Mouse (Mus musculus) kidney, embryonic 14.5 days (tissue): ENCODE data around the gene N4bp3. TPM values are rescaled to one million over a fixed set of nuclear protein-coding genes. Genes with fewer than 3 reads are reported as not detected.

Experiments
- ATAC-seq: fragments of 200-750 bp; cut with Nextera tagmentation; 2 replicates; pipeline ENCODE4 v1.8.0; 2017; ENCODE audit warnings: moderate number of reproducible peaks, mild to moderate bottlenecking, moderate TSS enrichment, moderate library complexity; ENCODE audit not compliant: low FRiP score, low TSS enrichment
- H3K27ac ChIP-seq: fragments of 300-500 bp; sonication (generic); 2 replicates; pipeline ENCODE4 v1.5.1; 2014; ENCODE audit warnings: low read depth, mild to moderate bottlenecking, low read length, moderate library complexity, mixed read lengths
- H3K27me3 ChIP-seq: fragments of 300-500 bp; sonication (generic); 2 replicates; pipeline ENCODE4 v1.6.1; 2014; ENCODE audit warnings: mild to moderate bottlenecking, low read length; ENCODE audit not compliant: control insufficient read depth, insufficient read depth
- H3K36me3 ChIP-seq: fragments of 300-500 bp; sonication (generic); 2 replicates; pipeline ENCODE4 v1.6.1; 2014; ENCODE audit warnings: low read length, mixed read lengths; ENCODE audit not compliant: control insufficient read depth, insufficient read depth
- H3K4me1 ChIP-seq: fragments of 300-500 bp; sonication (generic); 2 replicates; pipeline ENCODE4 v1.6.1; 2014; ENCODE audit warnings: low read length, mixed read lengths; ENCODE audit not compliant: control insufficient read depth, insufficient read depth
- H3K4me2 ChIP-seq: fragments of 300-500 bp; sonication (generic); replicated peaks from 2 replicates; pipeline ENCODE4 v1.6.1; 2014; ENCODE audit warnings: low read depth, mild to moderate bottlenecking, low read length
- H3K4me3 ChIP-seq: fragments of 300-500 bp; sonication (generic); 2 replicates; pipeline ENCODE4 v1.5.1; 2014; ENCODE audit warnings: mild to moderate bottlenecking, low read length
- H3K9ac ChIP-seq: fragments of 300-500 bp; sonication (generic); 2 replicates; pipeline ENCODE4 v1.6.1; 2014; ENCODE audit warnings: low read depth, mild to moderate bottlenecking, low read length, moderate library complexity
- H3K9me3 ChIP-seq: fragments of 300-500 bp; sonication (generic); 2 replicates; pipeline ENCODE4 v1.6.1; 2016; ENCODE audit warnings: low read length; ENCODE audit not compliant: control insufficient read depth
- WGBS: fragments of 180-500 bp; shearing (Covaris S2); extraction: QIAGEN DNeasy Blood & Tissue Kit; methylation state at CpG from one replicate; pipeline ENCODE4 v1.1.7; 2014; 5-methylcytosine and 5-hydroxymethylcytosine counted together
- polyA plus RNA-seq: library from polyadenylated mRNA; unstranded; fragments of >200 nt; fragmentation: Nextera tagmentation; extraction: Ambion mirVana; gene quantifications from 2 replicates; pipeline ENCODE4 v1.2.1, GENCODE M21; 2014

N4bp3 gene
- polyA plus RNA-seq, 1 experiment from 2014 or later: 22.6 TPM

- Histone ChIP-seq H3K36me3 (peaks cover 36% of the 10 kb centered on the region), H3K9me3 (no peaks in the 10 kb centered on the region), H3K4me2 (no peak overlapping the region), H3K4me1 (0 out of 2 replicates have a peak, but pooled peaks cover 5% of the 10 kb centered on the region), H3K27ac (no peak overlapping the region), H3K9ac (no peak overlapping the region), H3K4me3 (no peak overlapping the region), H3K27me3 (no peaks in the 10 kb centered on the region)
- 79% methylated on average over 15 of the region's 15 CpGs for WGBS
- no peak for ATAC-seq
Measured at GRCm38 (mm10) chr11:51629651-51630314, 20.9 kb downstream of the N4bp3 start.

DNA sequence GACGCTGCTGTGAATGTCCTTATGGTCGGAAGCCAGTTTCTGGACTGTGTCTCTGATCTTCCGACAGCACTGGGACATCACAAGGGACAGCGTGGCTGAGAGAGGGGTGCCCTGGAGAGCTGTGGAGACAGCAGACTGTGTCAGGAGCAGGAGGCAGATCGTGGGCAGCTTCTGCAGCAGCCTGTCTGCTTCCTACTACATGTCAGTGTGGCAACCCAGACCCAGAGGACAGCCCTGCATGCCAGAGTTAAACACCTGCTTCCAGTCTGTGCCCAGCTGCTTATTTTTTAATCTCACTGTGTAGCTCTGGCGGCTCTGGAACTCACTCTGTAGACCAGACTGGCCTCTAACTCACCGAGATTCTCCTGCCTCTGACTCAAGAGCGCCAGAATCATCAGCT is 22.7 kb downstream of the N4bp3 start:
- no peak overlapping the region for H3K4me3 ChIP-seq
- 0 out of 2 replicates have a peak, but pooled peaks cover 5% of the 10 kb centered on the region for H3K4me1 ChIP-seq
- H3K9ac ChIP-seq: no peak overlapping the region
- no peaks in the 10 kb centered on the region for H3K27me3 ChIP-seq
- no peak for ATAC-seq
- H3K27ac ChIP-seq: no peak overlapping the region
- no peaks in the 10 kb centered on the region for H3K9me3 ChIP-seq
- no peak overlapping the region for H3K4me2 ChIP-seq
- peaks cover 54% of the 10 kb centered on the region for H3K36me3 ChIP-seq
- 88% methylated on average over 8 of the region's 8 CpGs for WGBS

- Histone ChIP-seq H3K4me1 (0 out of 2 replicates have a peak, but pooled peaks cover 3% of the 10 kb centered on the region), H3K9ac (no peak overlapping the region), H3K27me3 (no peaks in the 10 kb centered on the region), H3K36me3 (peaks cover 59% of the 10 kb centered on the region), H3K9me3 (no peaks in the 10 kb centered on the region), H3K4me2 (no peak overlapping the region), H3K27ac (no peak overlapping the region), H3K4me3 (no peak overlapping the region)
- WGBS: 91% methylated on average over 9 of the region's 9 CpGs
- ATAC-seq: no peak
Measured at GRCm38 (mm10) chr11:51627425-51627824, 23.2 kb downstream of the N4bp3 start.

DNA sequence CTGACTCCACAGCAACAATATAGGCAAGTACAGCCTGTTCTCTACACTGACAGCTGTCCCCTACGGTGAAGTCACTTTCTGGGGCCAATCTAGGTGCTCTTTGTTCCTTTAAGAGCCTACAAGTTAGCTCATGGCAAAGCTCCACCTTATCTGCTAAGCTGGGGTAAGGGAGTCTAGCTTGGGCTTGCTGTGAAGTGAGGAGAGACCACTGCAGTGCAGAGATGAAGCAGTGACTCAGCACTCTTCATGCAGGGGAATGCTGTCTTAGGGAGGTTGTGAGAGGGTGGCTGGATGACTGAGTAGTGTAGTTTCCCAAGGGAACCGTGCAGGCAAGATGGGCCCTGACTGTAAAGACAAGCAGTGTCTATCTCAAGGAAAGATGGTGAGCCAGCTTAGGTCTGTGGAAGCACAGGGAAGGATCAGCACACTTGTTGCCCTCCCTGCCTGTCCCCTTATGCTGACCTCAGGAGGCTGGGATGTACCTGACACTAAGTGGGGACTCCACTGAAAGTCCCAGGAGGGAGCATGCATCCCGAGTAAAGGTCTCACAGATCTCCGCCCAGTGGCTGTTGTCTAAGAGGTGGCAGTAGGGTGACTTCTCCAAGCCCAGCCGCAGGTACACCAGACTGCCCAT is 25.3 kb downstream of the N4bp3 start:
- no peak overlapping the region for H3K4me3 ChIP-seq
- no peak for ATAC-seq
- H3K27ac ChIP-seq: no peak overlapping the region
- no peak overlapping the region for H3K4me2 ChIP-seq
- no peaks in the 10 kb centered on the region for H3K27me3 ChIP-seq
- no peak overlapping the region for H3K9ac ChIP-seq
- no peaks in the 10 kb centered on the region for H3K9me3 ChIP-seq
- peaks cover 9% of the 10 kb centered on the region for H3K4me1 ChIP-seq
- peaks cover 64% of the 10 kb centered on the region for H3K36me3 ChIP-seq
- WGBS: 78% methylated on average over 5 of the region's 5 CpGs

- Histone ChIP-seq H3K27me3 (no peaks in the 10 kb centered on the region), H3K9me3 (no peaks in the 10 kb centered on the region), H3K27ac (no peak overlapping the region), H3K4me2 (no peak overlapping the region), H3K36me3 (peaks cover 58% of the 10 kb centered on the region), H3K4me3 (no peak overlapping the region), H3K4me1 (peaks cover 11% of the 10 kb centered on the region), H3K9ac (no peak overlapping the region)
- WGBS: 92% methylated on average over 7 of the region's 7 CpGs
- no peak for ATAC-seq
Measured at GRCm38 (mm10) chr11:51622971-51623491, 27.6 kb downstream of the N4bp3 start.

DNA sequence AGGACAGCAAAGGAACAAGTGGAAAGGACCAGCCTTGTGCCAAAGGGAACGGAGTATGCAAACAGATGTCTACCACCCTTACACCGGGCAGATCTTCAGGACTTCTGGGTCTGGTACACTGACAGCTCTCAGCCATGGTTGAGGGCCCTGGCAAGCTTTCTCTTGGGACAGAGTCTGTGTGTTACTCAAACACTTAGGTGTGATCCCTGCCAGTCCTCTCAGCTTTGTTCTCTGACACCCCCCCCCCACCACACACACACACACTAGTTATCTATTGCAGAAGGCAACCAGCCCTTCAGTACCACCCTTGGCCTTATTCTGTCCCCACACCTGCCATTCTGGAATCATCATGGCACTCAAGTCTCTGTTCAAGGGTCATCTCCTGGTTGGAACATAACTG is 28.9 kb downstream of the N4bp3 start:
- no peak for ATAC-seq
- H3K4me3 ChIP-seq: no peak overlapping the region
- H3K4me2 ChIP-seq: no peak overlapping the region
- no peak overlapping the region for H3K9ac ChIP-seq
- H3K9me3 ChIP-seq: no peaks in the 10 kb centered on the region
- no peaks in the 10 kb centered on the region for H3K27me3 ChIP-seq
- WGBS: 95% methylated on average over 2 of the region's 2 CpGs
- H3K4me1 ChIP-seq: peaks cover 11% of the 10 kb centered on the region
- peaks cover 45% of the 10 kb centered on the region for H3K36me3 ChIP-seq
- H3K27ac ChIP-seq: no peak overlapping the region

GRCm38 (mm10) chr11:51620084-51620483 is 30.6 kb downstream of the N4bp3 start:
- peak overlapping the region; percentile 82 for H3K4me3 ChIP-seq
- H3K4me1 ChIP-seq: peaks cover 14% of the 10 kb centered on the region
- H3K4me2 ChIP-seq: peak overlapping the region; percentile 57
- peak overlapping the region; percentile 82 for H3K9ac ChIP-seq
- peaks cover 31% of the 10 kb centered on the region for H3K36me3 ChIP-seq
- no peaks in the 10 kb centered on the region for H3K27me3 ChIP-seq
- no peak overlapping the region for H3K27ac ChIP-seq
- H3K9me3 ChIP-seq: no peaks in the 10 kb centered on the region
- ATAC-seq: no peak
- WGBS: 2% methylated on average over 11 of the region's 11 CpGs

GRCm38 (mm10) chr11:51619409-51620060 is 31.1 kb downstream of the N4bp3 start, which contains the start of gene Nhp2:
Nhp2 (plus strand) TSS chr11:51619735.
- Histone ChIP-seq H3K4me1 (peaks cover 16% of the 10 kb centered on the region), H3K27ac (no peak within 1 kb of the TSS), H3K4me2 (peak within 1 kb of the TSS; percentile 57), H3K9me3 (no peaks in the 10 kb centered on the region), H3K9ac (peak within 1 kb of the TSS; percentile 82), H3K36me3 (peaks cover 26% of the 10 kb centered on the region), H3K27me3 (no peaks in the 10 kb centered on the region), H3K4me3 (peak within 1 kb of the TSS; percentile 82)
- ATAC-seq: peak; percentile 91
- under 1% methylated on average over 51 of the region's 51 CpGs for WGBS
